Mouse (Mus musculus) neural tube, embryonic 15.5 days (tissue): ENCODE measurements around the gene Pheta1. TPM values are rescaled to one million over a fixed set of nuclear protein-coding genes. Genes with fewer than 3 reads are reported as not detected.

Source experiments
- ATAC-seq: fragments of 200-750 bp; cut with Nextera tagmentation; 2 replicates; pipeline ENCODE4 v1.8.0; 2017; ENCODE audit warnings: mild to moderate bottlenecking, moderate TSS enrichment, moderate library complexity; ENCODE audit not compliant: low FRiP score
- H3K27ac ChIP-seq: fragments of 300-500 bp; sonication (generic); replicated peaks from 2 replicates; pipeline ENCODE4 v1.5.1; 2015; ENCODE audit warnings: mild to moderate bottlenecking, inconsistent platforms
- H3K27me3 ChIP-seq: fragments of 300-500 bp; sonication (generic); replicated peaks from 2 replicates; pipeline ENCODE4 v1.6.1; 2015; ENCODE audit warnings: inconsistent platforms
- H3K36me3 ChIP-seq: fragments of 300-500 bp; sonication (generic); 2 replicates; pipeline ENCODE4 v1.6.1; 2015; ENCODE audit warnings: inconsistent platforms
- H3K4me1 ChIP-seq: fragments of 300-500 bp; sonication (generic); 2 replicates; pipeline ENCODE4 v1.6.1; 2015; ENCODE audit warnings: inconsistent platforms
- H3K4me2 ChIP-seq: fragments of 300-500 bp; sonication (generic); 2 replicates; pipeline ENCODE4 v1.6.1; 2015; ENCODE audit warnings: inconsistent platforms, mild to moderate bottlenecking, moderate library complexity
- H3K4me3 ChIP-seq: fragments of 300-500 bp; sonication (generic); replicated peaks from 2 replicates; pipeline ENCODE4 v1.5.1; 2015; ENCODE audit warnings: mild to moderate bottlenecking, inconsistent platforms
- H3K9ac ChIP-seq: fragments of 300-500 bp; sonication (generic); replicated peaks from 2 replicates; pipeline ENCODE4 v1.6.1; 2015; ENCODE audit warnings: mild to moderate bottlenecking, inconsistent platforms
- H3K9me3 ChIP-seq: fragments of 300-500 bp; sonication (generic); replicated peaks from 2 replicates; pipeline ENCODE4 v1.6.1; 2016; ENCODE audit warnings: inconsistent platforms
- WGBS: fragments of 180-500 bp; shearing (Covaris S2); methylation state at CpG from one replicate; pipeline ENCODE4 v1.1.7; 2015; ENCODE audit warnings: mixed read lengths; 5-methylcytosine and 5-hydroxymethylcytosine counted together
- microRNA-seq: library from miRNA; unstranded; fragments of <30 nt; microRNA quantifications from one replicate; pipeline ENCODE4, GENCODE M21; 2017
- polyA plus RNA-seq: library from polyadenylated mRNA; unstranded; fragments of >200 nt; fragmentation: Nextera tagmentation; extraction: Ambion mirVana; gene quantifications from 2 replicates; pipeline ENCODE4 v1.2.1, GENCODE M21; 2015

Gene Pheta1
- polyA plus RNA-seq, 1 experiment from 2014 or later, result 34.7 TPM

DNA sequence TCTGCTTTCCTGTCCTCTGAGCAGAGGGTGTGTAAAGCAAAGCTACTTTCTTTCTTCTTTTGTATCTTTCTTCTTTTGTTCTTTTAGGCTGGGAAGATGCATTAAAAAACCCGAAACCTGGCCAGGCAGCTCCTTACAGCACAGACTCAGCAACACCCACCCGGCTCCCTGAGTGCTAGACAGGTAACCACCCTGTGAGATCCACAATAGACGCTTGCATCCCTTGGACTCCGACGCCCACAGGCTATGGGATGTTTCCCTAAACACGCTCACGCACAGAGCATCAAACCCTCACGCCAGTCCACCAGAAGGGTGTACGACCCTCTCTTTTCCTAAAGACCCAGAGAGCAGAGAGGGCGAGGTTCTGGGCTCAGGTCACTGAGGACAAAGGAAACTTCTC lies 45.9 kb downstream of the Pheta1 start:
- H3K27ac ChIP-seq, result no peak overlapping the region
- H3K9ac ChIP-seq, result no peak overlapping the region
- 39% methylated on average over 10 of the region's 10 CpGs for WGBS
- peaks cover 28% of the 10 kb centered on the region for H3K4me1 ChIP-seq
- no peak overlapping the region for H3K4me3 ChIP-seq
- H3K9me3 ChIP-seq, result no peaks in the 10 kb centered on the region
- H3K4me2 ChIP-seq, result no peak overlapping the region
- ATAC-seq, result no peak
- no peaks in the 10 kb centered on the region for H3K36me3 ChIP-seq
- H3K27me3 ChIP-seq, result no peaks in the 10 kb centered on the region

DNA sequence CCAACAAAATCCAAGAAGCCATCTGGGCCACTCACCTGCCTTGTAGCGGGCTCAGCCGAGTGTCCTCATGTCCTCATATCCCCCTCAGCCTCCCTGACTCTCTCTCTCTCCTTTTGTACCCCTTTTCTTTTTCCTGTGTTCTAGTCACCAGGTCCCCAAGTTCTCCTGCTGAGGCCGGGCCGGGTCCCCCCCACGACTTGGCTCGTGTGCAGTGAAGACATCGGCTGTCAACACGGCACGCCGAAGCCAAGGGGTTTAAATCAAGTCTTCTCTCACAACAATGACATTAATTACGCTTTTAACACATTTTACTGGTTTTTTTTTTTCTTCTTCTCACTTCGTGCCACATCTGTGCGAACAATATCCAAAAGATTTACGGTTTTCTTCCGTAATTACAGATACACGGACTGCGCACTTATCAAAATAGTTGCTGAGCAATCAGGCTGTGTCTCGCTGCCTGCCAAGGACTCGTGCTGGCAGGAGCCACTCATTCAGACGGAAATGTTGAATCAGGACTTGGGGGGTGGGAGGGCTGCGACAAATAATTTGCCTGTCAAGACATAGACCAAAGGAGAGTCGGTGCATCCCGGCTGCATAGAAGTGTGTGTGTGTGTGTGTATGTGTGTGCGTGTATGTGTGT lies 46.5 kb downstream of the Pheta1 start:
- no peak for ATAC-seq
- Histone ChIP-seq H3K4me1 (peaks cover 22% of the 10 kb centered on the region), H3K36me3 (no peaks in the 10 kb centered on the region), H3K27ac (peak overlapping the region; percentile 33; the same call in 1 of the 2 replicates), H3K4me3 (no peak overlapping the region), H3K9me3 (no peaks in the 10 kb centered on the region), H3K27me3 (no peaks in the 10 kb centered on the region), H3K4me2 (peak overlapping the region; percentile 26), H3K9ac (no peak overlapping the region)
- WGBS, result 14% methylated on average over 24 of the region's 24 CpGs

DNA sequence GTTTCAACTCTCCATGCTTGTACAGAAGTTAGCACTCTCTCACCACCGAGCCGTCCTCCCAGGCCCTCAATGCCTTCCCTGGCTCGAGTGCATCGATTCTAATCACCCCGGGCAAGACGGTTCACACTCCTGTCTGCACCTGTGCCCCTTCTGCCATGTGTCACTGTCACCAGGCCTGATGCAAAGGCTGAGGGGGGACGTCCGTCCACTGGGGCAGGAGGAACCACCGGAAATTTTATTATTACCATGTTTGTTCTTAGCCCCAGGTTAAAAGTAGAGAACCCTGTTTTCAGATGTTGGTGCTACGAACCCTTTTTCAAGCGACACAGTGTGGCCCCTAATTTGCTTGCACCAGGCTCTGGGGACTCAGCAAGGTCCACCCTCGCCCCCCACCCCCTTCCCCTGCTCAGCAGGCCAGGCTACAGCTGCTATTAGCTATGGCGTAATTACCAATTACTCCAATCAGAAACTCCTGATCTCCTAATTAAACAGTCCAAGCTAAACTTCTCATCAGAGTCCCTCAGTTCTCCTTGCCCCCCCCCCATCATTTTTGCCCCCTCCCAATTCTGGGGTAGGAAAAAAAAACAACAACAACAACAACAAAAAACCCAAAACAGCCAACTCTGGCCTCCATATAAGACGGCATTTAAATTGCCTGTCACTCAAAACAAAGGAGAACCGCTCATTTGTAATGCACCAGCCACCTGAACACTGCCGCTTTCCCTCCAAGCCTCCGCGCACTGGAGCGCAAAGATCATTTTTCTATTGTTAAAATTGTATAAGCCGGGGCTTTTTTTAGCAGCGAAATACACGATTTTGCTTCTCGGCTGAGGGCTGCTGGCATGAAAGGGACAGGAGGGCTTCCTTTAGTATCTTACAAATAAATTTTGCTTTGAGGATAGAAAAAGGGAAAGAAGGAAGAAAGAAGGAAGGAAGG lies 54.3 kb downstream of the Pheta1 start:
- H3K27ac ChIP-seq, result no peak overlapping the region
- 24% methylated on average over 23 of the region's 23 CpGs for WGBS

More for the DNA sequence above, 54.3 kb downstream of the Pheta1 start:
- ATAC-seq, result no peak
- Histone ChIP-seq H3K9me3 (no peaks in the 10 kb centered on the region), H3K36me3 (no peaks in the 10 kb centered on the region), H3K4me2 (no peak overlapping the region), H3K9ac (no peak overlapping the region), H3K27me3 (no peaks in the 10 kb centered on the region), H3K4me1 (peaks cover 7% of the 10 kb centered on the region; the same call in 1 of the 2 replicates), H3K4me3 (no peak overlapping the region)

Small RNA genes within 50 kb of the gene (microRNA-seq; reads per million reads assigned to microRNA genes)
- not detected for gene Mir7031

Other genes starting within 250 kb of the Pheta1 start
- 1.7 and 1.8 TPM in 2 replicates for gene Acad12, start 230.0 kb upstream of the Pheta1 start, polyA plus RNA-seq
- 0.91 and 1.8 TPM in 2 replicates for gene Acad10, start 188.5 kb upstream of the Pheta1 start, polyA plus RNA-seq
- 38.9 and 42.1 TPM in 2 replicates for gene Brap, start 188.4 kb upstream of the Pheta1 start, polyA plus RNA-seq
- 70.2 and 100 TPM in 2 replicates for gene Atxn2, start 137.6 kb upstream of the Pheta1 start, polyA plus RNA-seq
- gene Sh2b3, start 11.3 kb upstream of the Pheta1 start, polyA plus RNA-seq, result 7.5 and 9.4 TPM in 2 replicates
- gene Cux2, start 201.1 kb downstream of the Pheta1 start, polyA plus RNA-seq, result 18.0 and 19.9 TPM in 2 replicates